Mouse (Mus musculus) midbrain, embryonic 13.5 days (tissue): ENCODE measurements around the gene Ptprcap. TPM values are rescaled to one million over a fixed set of nuclear protein-coding genes. Genes with fewer than 3 reads are reported as not detected.

Experiments
- ATAC-seq: fragments of 200-750 bp; cut with Nextera tagmentation; 2 replicates; pipeline ENCODE4 v1.8.0; 2017; ENCODE audit warnings: mild to moderate bottlenecking, moderate TSS enrichment, moderate library complexity
- H3K27ac ChIP-seq: fragments of 300-500 bp; sonication (generic); 2 replicates; pipeline ENCODE4 v1.5.1; 2015; ENCODE audit warnings: inconsistent platforms, mild to moderate bottlenecking, moderate library complexity
- H3K27me3 ChIP-seq: fragments of 300-500 bp; sonication (generic); 2 replicates; pipeline ENCODE4 v1.6.1; 2015; ENCODE audit warnings: mild to moderate bottlenecking, inconsistent platforms
- H3K36me3 ChIP-seq: fragments of 300-500 bp; sonication (generic); 2 replicates; pipeline ENCODE4 v1.6.1; 2015; ENCODE audit warnings: mild to moderate bottlenecking, inconsistent platforms
- H3K4me1 ChIP-seq: fragments of 300-500 bp; sonication (generic); replicated peaks from 2 replicates; pipeline ENCODE4 v1.6.1; 2015; ENCODE audit warnings: inconsistent platforms
- H3K4me2 ChIP-seq: fragments of 300-500 bp; sonication (generic); replicated peaks from 2 replicates; pipeline ENCODE4 v1.6.1; 2015; ENCODE audit warnings: moderate library complexity, mild to moderate bottlenecking, inconsistent platforms
- H3K4me3 ChIP-seq: fragments of 300-500 bp; sonication (generic); replicated peaks from 2 replicates; pipeline ENCODE4 v1.5.1; 2015; ENCODE audit warnings: mild to moderate bottlenecking, inconsistent platforms
- H3K9ac ChIP-seq: fragments of 300-500 bp; sonication (generic); replicated peaks from 2 replicates; pipeline ENCODE4 v1.6.1; 2015; ENCODE audit warnings: mild to moderate bottlenecking, inconsistent platforms
- H3K9me3 ChIP-seq: fragments of 300-500 bp; sonication (generic); 2 replicates; pipeline ENCODE4 v1.6.1; 2016; ENCODE audit warnings: mild to moderate bottlenecking, inconsistent platforms
- WGBS: fragments of 180-500 bp; shearing (Covaris S2); methylation state at CpG from one replicate; pipeline ENCODE4 v1.1.7; 2015; 5-methylcytosine and 5-hydroxymethylcytosine counted together
- polyA plus RNA-seq: library from polyadenylated mRNA; unstranded; fragments of >200 nt; fragmentation: Nextera tagmentation; extraction: Ambion mirVana; gene quantifications from 2 replicates; pipeline ENCODE4 v1.2.1, GENCODE M21; 2015

Ptprcap gene
- polyA plus RNA-seq, 1 experiment from 2014 or later = 0.50 TPM

DNA sequence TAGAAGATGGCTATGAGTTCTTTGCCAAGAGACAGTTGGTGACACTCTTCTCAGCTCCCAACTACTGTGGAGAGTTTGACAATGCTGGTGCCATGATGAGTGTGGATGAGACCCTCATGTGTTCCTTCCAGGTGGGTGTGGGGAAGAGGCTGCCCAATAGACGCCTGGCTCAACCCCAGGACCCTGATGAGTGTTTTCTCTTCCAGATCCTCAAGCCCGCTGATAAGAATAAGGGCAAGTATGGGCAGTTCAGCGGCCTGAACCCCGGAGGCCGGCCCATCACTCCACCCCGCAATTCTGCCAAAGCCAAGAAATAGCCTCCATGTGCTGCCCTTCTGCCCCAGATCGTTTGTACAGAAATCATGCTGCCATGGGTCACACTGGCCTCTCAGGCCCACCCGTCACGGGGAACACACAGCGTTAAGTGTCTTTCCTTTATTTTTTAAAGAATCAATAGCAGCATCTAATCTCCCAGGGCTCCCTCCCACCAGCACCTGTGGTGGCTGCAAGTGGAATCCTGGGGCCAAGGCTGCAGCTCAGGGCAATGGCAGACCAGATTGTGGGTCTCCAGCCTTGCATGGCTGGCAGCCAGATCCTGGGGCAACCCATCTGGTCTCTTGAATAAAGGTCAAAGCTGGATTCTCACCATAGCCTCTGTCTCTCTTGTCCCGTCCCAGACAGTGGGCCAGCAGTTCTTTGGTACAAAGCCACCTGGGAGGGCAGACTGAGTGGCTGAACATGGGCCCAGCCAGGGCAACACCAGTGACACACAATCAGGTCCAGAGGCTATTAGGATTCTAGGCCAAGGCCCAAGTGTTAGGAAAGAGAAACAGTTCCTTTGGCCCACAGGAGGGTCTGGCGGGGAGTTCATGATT, 41.6 kb downstream of the Ptprcap start:
- WGBS = 86% methylated on average over 12 of the region's 12 CpGs
- peak overlapping the region; percentile 10; the same call in 1 of the 2 replicates for H3K9ac ChIP-seq
- H3K27ac ChIP-seq = no peak overlapping the region
- no peak overlapping the region for H3K4me2 ChIP-seq
- no peaks in the 10 kb centered on the region for H3K9me3 ChIP-seq
- peaks cover 22% of the 10 kb centered on the region for H3K4me1 ChIP-seq
- no peak for ATAC-seq
- peaks cover 53% of the 10 kb centered on the region for H3K36me3 ChIP-seq
- no peaks in the 10 kb centered on the region for H3K27me3 ChIP-seq
- no peak overlapping the region for H3K4me3 ChIP-seq

DNA sequence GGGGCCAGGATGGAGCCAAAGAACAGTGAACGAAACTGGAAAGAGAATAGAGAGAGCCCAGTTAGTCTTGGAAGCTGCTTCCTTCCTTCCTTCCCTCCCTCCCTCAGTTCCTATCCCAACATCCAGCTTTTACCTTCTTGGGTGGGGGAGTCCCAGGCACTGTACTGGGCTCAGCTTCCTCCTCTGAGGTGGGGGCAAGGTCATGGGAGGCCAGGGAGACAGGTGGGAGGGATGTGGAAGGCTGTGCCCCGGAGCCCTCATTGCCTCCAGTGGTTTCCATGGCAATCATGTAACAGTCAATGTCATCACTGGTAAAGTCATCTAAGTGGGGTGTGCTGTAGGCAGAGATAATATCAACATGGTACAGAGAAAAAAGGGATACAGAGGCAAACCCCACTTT, 42.6 kb downstream of the Ptprcap start:
- Histone ChIP-seq H3K4me2 (no peak overlapping the region), H3K9me3 (no peaks in the 10 kb centered on the region), H3K27ac (no peak overlapping the region), H3K4me1 (peaks cover 32% of the 10 kb centered on the region), H3K36me3 (peaks cover 53% of the 10 kb centered on the region), H3K9ac (no peak overlapping the region; the same call in 1 of the 2 replicates), H3K4me3 (no peak overlapping the region), H3K27me3 (no peaks in the 10 kb centered on the region)
- no peak for ATAC-seq
- WGBS = 69% methylated on average over 2 of the region's 2 CpGs

DNA sequence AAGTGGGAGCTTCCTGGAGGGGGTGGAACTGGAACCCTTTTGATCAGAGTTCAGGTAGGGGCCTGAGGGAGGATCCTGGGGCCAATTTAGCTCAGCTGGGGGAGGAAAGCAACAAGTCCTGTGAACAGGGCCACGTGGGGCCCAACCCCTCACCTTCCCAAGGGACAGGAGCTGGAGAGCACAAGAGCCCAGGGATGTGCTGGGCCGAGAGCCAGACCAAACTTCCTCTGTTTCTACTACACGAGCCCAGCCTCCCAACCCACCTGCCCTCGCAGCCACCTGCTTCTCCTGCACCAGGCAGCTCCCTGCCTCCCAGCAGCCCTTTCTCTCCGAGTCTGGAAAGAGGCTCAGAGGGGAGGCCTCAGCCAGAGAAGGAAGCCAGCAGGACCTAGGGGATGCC, 43.1 kb downstream of the Ptprcap start:
- no peak overlapping the region for H3K9ac ChIP-seq
- H3K9me3 ChIP-seq = no peaks in the 10 kb centered on the region
- H3K27ac ChIP-seq = no peak overlapping the region
- ATAC-seq = no peak
- H3K4me2 ChIP-seq = no peak overlapping the region
- H3K4me3 ChIP-seq = no peak overlapping the region
- H3K27me3 ChIP-seq = no peaks in the 10 kb centered on the region
- H3K4me1 ChIP-seq = peaks cover 34% of the 10 kb centered on the region
- H3K36me3 ChIP-seq = peaks cover 53% of the 10 kb centered on the region
- WGBS = 67% methylated on average over 5 of the region's 5 CpGs

DNA sequence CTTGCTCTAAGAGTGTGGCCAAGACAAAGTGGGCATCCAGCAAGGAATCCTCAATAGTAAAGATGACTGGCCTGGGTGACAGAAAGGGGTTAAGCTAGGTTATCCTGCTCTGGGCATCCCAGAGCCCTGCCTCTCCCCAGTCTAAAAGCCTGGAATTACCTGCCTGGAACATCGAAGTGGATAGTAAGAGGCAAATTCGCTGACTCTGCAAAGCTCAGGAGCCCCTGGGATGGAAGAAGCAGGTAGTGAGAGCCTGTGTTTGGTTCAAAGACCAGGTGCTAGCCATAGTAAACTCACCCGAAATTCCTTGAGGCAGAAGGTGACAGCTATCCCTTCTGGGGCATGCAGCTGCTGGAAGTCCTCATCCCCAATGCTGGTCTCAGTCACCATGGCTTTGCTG, 43.8 kb downstream of the Ptprcap start:
- H3K4me1 ChIP-seq = peaks cover 39% of the 10 kb centered on the region
- no peak overlapping the region for H3K9ac ChIP-seq

DNA sequence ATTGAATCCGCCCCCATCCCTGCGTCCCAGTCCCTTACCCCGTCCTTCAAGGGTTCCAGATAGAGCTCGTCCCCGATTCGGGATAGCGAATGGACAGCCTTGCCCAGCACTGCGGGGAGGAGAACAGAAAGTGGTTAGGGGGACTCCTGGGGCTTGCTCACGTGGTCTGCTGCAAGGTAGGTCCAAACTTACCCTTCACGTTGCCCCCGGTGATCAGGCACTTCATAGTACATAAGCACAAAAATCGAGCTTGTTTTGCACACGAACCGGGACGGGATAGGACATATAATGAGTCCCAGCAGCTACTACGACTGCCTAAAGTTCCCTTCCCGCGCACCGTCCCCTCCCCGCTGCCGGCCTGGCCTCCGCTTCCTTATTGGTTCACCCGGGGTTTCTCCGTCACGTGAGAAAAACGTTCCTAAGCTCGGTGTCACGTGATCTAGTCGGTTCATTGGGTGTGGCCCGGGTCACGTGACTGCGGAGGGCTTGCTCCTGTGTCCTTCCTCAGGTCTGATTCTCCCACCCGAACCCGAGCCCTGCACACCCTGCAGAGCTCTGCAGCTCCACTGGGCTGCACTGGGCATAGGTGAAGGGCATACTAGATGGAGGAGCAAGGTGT, 48.0 kb downstream of the Ptprcap start, which contains the start of gene Rad9a:
Rad9a (minus strand) TSS at position 372 of the 619 bp plus-strand sequence.
- peaks cover 21% of the 10 kb centered on the region for H3K36me3 ChIP-seq
- under 1% methylated on average over 34 of the region's 34 CpGs for WGBS
- H3K9me3 ChIP-seq = no peaks in the 10 kb centered on the region
- peaks cover 26% of the 10 kb centered on the region for H3K27me3 ChIP-seq
- peak within 1 kb of the TSS; percentile 76 for H3K9ac ChIP-seq
- peak within 1 kb of the TSS; percentile 62 for H3K4me3 ChIP-seq
- peaks cover 23% of the 10 kb centered on the region for H3K4me1 ChIP-seq
- H3K27ac ChIP-seq = peak within 1 kb of the TSS; percentile 28; the same call in 1 of the 2 replicates
- ATAC-seq = peak; percentile 87
- H3K4me2 ChIP-seq = peak within 1 kb of the TSS; percentile 90

More for the DNA sequence above, 43.8 kb downstream of the Ptprcap start:
- Histone ChIP-seq H3K36me3 (peaks cover 53% of the 10 kb centered on the region), H3K9me3 (no peaks in the 10 kb centered on the region), H3K27ac (no peak overlapping the region), H3K27me3 (no peaks in the 10 kb centered on the region), H3K4me3 (no peak overlapping the region), H3K4me2 (no peak overlapping the region)
- ATAC-seq = no peak
- WGBS = 75% methylated on average over 3 of the region's 3 CpGs

DNA sequence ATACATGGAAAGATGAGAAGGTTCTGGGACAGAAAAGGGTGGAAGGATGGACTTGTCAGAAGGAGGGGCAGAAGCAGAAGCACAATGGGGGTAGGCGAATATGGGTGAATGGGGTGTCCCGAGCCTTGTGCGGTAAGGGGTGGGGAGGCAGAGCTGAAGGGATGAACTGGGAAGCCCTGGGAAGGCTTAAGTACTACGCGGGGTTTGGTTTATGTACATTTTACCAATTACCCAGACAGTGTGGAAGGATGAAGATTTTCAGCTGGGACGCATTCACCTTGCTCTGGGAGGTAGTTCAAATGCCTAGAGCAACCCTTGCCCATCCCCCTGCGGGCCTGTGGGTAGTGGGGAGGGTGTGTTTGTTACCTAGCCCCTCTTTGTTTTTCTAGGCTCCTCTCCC, 48.7 kb downstream of the Ptprcap start:
- Histone ChIP-seq H3K4me2 (peak overlapping the region; percentile 90), H3K4me3 (peak overlapping the region; percentile 62), H3K9me3 (no peaks in the 10 kb centered on the region), H3K36me3 (peaks cover 14% of the 10 kb centered on the region), H3K9ac (peak overlapping the region; percentile 59), H3K27me3 (peaks cover 28% of the 10 kb centered on the region), H3K4me1 (peaks cover 23% of the 10 kb centered on the region), H3K27ac (no peak overlapping the region)
- WGBS = 31% methylated on average over 7 of the region's 7 CpGs
- peak; percentile 37; the same call in 1 of the 2 replicates for ATAC-seq

DNA sequence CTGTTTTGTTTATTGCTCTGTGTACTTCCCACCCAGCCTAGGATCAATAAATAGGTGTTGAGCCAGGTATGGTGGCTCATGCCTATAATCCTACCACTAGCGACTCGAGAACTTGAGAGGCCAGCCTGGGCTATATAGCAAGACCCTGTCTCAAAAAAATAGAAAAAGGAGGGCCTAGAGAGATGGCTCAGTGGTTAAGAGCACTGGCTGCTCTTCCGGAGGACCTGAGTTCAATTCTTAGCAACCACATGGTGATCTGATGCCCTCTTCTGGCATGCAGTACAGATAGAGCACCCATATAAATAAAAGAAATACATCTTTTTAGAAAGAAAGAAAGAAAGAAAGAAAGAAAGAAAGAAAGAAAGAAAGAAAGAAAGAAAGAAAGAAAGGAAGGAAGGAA, 49.7 kb downstream of the Ptprcap start:
- H3K27me3 ChIP-seq = peaks cover 28% of the 10 kb centered on the region
- ATAC-seq = no peak
- H3K4me2 ChIP-seq = no peak overlapping the region
- H3K4me3 ChIP-seq = no peak overlapping the region
- no peaks in the 10 kb centered on the region for H3K9me3 ChIP-seq
- H3K36me3 ChIP-seq = peaks cover 6% of the 10 kb centered on the region; the same call in 1 of the 2 replicates
- H3K27ac ChIP-seq = no peak overlapping the region
- peaks cover 23% of the 10 kb centered on the region for H3K4me1 ChIP-seq
- H3K9ac ChIP-seq = no peak overlapping the region
- 74% methylated on average over 3 of the region's 3 CpGs for WGBS

DNA sequence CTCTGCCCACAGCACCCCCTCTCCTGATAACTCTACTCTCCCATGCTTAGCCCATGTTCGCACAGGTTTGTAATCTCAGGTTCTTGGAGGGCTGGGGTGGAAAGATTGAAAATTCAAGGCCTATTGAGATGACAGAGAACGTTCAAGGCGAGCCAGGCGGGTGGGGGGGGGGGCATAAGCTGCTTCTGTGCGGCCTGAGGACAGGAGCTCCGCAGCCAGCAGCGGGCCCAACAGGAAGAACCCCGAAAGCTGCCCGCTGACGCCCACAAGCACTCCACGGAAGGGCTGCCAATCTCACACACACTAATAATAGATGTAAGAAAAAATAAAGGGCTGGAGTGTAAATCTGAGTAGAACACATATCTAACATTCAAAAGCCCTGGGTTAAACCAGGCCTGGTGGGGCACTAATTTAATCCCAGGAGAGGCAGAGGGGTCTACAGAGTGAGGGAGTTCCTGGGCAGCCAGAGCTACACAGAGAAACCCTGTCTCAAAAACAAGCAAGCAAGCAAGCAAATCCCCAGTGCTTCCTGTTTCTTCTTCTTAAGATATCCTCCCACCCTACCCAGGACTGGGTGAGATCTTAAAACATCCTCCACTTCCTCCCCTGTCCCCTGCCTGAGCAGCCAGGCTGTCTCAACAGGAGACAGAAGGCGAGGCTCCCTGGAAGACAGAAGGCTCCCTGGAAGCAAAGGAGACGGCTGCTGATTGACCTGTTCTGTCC, 50.4 kb downstream of the Ptprcap start:
- Histone ChIP-seq H3K9ac (no peak overlapping the region), H3K27me3 (peaks cover 28% of the 10 kb centered on the region), H3K4me3 (no peak overlapping the region), H3K9me3 (no peaks in the 10 kb centered on the region), H3K27ac (no peak overlapping the region), H3K4me2 (no peak overlapping the region), H3K36me3 (peaks cover 6% of the 10 kb centered on the region; the same call in 1 of the 2 replicates), H3K4me1 (peaks cover 23% of the 10 kb centered on the region)
- WGBS = 62% methylated on average over 13 of the region's 13 CpGs
- ATAC-seq = no peak

DNA sequence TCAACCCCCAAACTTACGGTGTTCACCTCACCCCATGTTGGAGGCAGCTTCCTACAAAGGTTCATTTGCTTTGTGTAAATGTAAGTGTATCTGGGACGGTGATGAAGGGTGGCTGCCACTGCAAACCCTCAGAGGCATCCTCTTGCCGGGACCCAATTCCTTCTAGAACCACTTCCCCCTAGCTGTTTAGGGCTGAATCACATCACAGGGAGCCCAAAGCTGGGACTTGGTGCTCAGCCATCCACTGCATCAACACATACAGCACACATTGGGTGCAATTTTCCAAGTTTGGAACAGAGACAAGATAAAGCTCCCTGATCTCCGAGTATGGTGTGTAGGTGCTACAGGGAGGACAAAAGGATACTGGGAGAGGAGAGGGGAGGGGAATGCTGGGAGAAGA, 51.5 kb downstream of the Ptprcap start:
- no peak overlapping the region for H3K4me2 ChIP-seq
- H3K9ac ChIP-seq = no peak overlapping the region
- peaks cover 22% of the 10 kb centered on the region for H3K4me1 ChIP-seq
- WGBS = 68% methylated on average over 4 of the region's 4 CpGs
- no peak overlapping the region for H3K27ac ChIP-seq
- H3K9me3 ChIP-seq = no peaks in the 10 kb centered on the region
- no peak for ATAC-seq
- no peak overlapping the region for H3K4me3 ChIP-seq
- H3K27me3 ChIP-seq = peaks cover 28% of the 10 kb centered on the region
- H3K36me3 ChIP-seq = no peaks in the 10 kb centered on the region
